Mouse (Mus musculus) left cerebral cortex, postnatal 10 days (tissue): ENCODE results near the gene Mcrip2. TPM values are rescaled to one million over a fixed set of nuclear protein-coding genes. Genes with fewer than 3 reads are reported as not detected.

ENCODE experiments used
- DNase-seq, 2 experiments: peaks; one replicate each; pipeline ENCODE4 v3.0.0; 2021 to 2022; ENCODE audit warnings: low spot score in 2 of 2, mixed read lengths in 1 of 2; ENCODE audit errors: extremely low spot score in 1 of 2
- intact Hi-C: fragments of 180-260 bp; cut with DNase I; formaldehyde crosslinking; loops from one replicate; pipeline ENCODE4 v1.15.1; 2025
- total RNA-seq, 2 experiments: library from RNA; stranded (reverse); gene quantifications; 2 replicates each; pipeline ENCODE4 v1.2.3; 2021

Mcrip2 gene
- total RNA-seq, 2 experiments from 2014 or later: 27.7 to 31.4 TPM

DNA sequence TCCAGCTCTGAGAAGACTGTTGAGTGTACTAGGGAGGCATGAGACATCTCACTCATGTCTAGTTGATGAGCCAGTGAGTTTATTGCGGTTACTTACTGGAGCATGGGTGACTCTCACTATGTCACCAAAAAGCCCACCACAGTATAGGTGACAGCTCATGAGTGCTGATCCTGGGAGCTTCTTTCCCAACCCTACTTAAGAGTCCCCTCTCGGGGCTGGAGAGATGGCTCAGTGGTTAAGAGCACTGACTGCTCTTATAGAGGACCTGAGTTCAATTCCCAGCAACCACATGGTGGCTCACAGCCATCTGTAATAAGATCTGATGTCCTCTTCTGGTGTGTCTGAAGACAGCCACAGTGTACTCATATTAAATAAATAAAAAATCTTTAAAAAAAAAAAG lies 1.4 kb upstream of the Mcrip2 start:
- DNase-seq: no peak
- intact Hi-C loops: no loop called here

DNA sequence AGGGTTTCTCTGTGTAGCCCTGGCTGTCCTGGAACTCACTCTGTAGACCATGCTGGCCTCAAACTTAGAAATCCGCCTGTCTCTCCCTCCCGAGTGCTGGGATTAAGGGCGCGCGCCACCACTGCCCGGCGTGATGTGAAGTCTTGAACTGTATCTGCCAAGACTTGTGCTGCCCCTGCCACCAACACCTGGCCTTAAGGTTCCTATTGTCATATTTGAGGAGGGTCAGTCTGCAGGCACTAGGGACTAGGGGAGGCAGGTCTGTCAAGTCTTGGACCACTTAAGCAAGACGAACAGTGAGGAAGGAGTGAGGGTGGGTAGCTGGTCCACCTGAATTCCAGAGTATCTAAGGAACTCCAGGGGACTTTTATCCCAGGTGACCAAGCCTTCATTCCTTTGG lies 934 bp upstream of the Mcrip2 start:
- intact Hi-C loops: no loop called here
- no peak for DNase-seq

DNA sequence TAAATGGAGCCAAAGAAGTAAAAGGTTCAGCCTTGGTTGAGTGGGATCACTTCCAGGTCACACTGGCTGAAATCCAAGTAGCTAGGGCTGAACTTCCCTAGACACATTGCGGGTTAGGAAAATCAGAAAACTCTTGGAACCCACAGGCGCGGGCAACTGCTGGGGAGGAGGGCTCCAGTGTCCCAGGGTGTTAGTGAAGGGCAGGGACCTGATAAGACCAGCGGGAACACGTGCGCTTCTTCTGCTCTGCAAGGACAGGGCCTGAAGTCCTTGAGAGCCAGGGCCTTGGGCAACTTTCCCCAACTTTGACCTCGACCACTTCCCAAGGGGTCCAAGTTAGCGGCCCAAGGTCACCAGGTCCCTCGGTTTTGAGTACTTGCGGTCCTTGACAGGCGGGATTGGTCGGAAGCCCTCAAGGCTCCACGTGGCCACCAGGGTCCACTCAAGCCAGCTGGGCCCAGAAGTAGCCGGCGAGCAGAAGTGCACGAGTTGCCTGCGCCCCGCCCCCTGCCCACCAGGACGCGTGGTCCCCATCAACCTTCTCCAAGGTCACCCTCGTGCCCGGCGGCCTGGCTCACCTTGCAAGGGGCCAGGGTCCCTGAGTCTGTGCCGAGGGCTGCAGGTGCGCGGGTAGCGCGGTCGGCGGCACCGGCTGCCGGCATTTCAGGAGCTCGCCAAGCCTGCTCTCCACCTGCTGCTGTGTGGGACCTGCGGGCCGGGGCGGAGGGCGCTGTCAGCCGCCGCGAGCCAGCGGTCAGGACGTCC lies 546 bp downstream of the Mcrip2 start:
- intact Hi-C loops: no loop called here
- DNase-seq: peak in 1 of 2 experiments; percentile 69

DNA sequence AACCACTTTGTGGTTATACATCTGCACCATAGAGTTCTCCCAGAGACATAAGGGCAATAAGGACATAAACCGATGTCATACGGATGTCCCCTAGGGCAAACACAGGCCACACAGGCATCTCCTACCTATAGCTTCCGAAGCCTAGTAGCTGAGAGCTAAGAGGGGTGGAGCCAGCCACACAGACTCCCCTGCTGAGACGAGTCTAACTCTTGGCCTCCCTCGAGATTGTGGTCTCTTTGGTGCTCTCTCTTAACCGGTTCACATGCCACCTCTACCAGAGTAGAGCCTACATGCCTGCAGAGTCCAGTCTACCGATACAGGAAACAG lies 1.1 kb downstream of the Mcrip2 start:
- DNase-seq: no peak
- intact Hi-C loops: no loop called here

DNA sequence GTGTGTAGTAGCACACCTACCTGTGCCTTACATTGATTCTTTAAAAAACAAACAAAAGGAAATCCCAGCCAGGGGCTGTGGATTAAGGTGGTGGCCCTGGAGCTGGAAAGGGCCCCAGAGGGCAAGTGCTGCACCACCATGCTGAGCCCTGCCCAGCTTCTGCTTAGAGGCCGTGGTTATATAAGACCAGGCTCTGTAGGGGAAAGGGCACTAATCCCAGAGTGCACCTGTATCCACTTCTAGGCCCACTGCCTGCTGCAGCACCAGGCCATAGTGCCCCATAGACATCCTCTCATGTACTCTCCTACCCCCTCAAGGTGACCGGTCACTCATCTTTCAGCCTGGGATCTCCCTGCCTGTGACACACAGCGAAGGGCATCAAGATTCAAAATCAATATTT lies 2.4 kb downstream of the Mcrip2 start:
- DNase-seq: no peak
- intact Hi-C loops: no loop called here

DNA sequence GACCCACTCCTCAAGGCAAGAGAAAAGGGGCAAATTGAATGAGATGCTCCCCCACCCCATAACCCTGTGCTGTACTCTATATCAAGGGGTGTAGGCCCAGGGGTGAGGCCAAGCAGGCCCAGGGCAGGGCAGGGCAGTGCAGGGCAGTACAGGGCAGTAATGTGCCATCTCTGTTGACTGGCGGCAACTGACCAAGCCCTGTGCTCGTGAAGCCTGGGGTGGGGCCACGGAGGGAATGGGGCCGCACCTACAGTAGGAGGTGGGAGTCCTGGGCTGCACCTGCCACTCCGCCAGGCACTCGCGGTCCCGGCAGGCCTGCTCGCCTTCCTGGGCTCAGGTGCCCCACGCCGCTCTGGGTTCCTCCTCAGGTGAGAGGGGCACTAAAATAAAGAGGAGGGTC lies 3.3 kb downstream of the Mcrip2 start:
- DNase-seq: no peak
- intact Hi-C loops: no loop called here

DNA sequence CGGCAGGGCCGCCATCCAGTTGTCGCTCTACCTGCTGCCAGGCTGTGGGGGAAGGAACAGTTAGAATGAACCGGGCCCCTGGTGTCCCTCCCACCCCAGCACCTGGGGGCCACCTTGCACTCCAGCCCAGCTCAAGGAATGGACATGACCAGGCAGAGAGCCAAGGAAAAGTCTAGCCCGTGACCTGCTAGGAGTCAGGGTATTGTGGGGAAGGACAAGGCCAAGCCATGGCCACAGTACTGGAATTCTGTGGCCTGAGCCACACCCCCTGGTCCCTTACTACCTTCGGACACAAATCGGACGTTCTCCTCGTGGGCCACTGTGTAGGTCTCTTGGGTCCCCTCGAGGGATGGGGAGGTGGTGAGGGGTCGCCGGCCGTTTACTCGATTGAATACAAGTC lies 4.3 kb downstream of the Mcrip2 start:
- intact Hi-C loops: no loop called here
- DNase-seq: no peak

DNA sequence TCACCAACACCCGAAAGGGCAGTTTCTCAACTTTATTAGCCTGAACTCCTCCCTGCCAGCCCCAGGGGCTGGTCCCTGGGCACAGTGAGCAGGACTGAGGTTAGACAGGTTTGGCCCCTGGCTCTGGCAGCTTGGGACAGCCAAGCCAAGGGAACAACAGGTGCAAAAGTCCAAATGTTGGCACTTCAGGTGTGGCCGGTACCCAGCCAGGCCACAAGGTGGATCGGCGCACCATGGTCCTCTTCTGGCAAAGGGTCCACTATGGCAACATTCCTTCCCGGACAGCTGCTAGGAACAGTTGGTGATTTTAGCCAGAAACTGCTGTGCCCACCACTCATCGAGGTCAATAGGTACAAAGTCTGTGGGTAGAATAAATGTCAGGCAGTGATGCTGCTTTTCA lies 4.9 kb downstream of the Mcrip2 start:
- no peak for DNase-seq
- intact Hi-C loops: no loop called here

DNA sequence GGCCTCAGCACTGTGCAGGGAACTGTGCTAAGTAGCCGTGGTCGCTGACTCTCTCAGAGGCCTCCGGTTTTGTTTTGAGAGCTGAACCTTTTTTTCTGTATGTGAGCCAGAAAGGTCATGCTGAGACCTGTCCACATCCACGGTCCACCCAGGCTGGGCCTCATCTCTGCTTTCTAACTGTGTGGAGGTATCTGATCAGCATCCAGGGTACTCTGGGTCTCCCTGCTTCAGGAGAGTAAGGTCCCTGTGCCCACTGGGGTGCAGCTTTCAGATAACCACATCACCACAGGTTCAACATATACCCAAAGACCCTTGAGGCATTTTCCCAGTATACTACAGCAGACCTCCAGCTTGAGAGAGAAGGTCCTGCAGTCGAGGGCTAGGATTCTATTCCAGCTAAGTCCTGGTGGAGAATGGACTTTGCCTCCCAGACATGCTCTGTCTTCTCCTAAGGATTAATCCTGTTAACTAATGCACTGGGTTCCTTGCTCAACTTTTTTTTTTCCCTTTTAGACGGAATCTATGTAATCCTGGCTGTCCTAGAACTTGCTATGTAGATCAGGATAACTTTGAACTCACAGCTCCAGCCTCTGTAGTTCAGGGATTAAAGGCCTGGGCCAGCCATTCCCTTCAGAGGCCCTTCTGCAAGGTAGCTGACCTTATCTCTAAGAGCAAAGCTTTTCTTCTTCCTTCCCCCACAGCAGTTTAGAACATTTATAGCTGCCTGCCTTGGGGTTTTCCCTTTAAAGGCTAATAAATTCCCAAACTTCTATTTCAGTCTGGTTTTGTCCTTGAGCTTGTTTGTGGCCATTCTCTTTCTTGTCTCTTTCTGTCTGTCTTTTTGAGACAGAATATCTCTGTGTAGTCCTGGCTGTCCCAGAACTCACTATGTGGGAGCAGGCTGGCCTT lies 6.6 kb downstream of the Mcrip2 start:
- intact Hi-C loops: no loop called here
- no peak for DNase-seq

DNA sequence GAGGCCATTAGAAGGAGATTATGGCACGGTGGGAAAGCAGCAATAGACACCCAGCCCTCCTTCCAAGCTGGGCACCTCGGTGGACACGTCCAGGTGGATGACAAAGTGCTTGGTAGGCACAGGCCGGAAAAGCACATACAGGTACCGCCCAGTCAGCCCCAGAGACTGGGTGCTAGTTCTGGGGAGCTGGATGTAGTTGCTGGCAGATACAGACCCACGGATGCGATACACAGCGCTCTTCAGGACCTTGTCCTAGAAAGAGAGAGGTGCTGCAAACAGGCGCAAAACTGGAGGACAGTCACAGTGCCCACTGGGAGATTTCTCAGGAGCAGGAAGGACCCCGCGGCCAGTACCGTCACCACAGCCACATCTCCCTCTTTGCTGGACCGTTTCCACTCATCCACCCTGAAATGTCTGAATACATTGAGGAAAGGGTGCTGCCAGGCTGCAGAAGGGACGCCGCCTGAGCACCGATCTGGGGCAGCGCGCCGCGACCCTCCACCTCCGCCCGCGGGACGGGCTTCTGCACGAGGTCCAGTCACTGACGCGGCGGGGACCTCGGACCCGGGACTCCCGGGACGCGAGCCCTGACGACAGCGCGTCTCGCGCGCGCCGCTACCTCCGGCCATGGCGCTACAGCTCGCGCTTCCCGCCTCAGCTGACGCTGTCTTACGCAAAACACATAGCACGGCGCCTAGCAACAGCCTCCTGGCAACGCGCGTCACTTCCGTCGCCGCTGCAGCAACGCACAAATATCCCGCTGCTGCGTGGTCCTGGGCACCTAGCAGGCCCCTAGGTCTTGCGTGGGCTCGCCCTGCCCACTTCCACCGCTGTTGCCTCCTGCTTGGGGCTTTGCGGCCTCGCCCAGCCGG lies 7.5 kb downstream of the Mcrip2 start, which contains the start of gene Wdr90:
Gene Wdr90, minus strand, starts transcription at position 670 of the 872 bp plus-strand sequence.
- peak; percentile 90 to 95 for DNase-seq
- intact Hi-C loops: no loop called here

DNA sequence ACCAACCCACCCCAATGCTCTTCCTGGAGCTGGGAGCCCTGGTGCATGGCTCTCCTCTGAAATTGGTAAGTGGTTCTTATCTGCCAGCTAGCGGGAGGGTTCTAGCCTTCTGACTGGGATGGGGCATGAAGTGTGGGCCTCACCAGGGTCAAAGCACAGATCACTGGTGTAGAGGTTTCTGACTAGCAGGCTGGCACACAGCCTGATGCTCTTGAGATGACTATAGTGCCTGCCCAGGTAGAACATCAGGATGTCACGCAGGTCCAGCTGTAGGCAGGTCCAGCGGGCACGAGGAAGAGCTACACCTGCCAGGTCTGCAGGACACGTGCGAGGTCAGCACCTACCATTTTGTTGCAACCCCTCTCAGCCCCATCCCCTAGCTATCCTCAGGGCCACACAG lies 8.3 kb downstream of the Mcrip2 start:
- no peak for DNase-seq
- intact Hi-C loops: no loop called here

DNA sequence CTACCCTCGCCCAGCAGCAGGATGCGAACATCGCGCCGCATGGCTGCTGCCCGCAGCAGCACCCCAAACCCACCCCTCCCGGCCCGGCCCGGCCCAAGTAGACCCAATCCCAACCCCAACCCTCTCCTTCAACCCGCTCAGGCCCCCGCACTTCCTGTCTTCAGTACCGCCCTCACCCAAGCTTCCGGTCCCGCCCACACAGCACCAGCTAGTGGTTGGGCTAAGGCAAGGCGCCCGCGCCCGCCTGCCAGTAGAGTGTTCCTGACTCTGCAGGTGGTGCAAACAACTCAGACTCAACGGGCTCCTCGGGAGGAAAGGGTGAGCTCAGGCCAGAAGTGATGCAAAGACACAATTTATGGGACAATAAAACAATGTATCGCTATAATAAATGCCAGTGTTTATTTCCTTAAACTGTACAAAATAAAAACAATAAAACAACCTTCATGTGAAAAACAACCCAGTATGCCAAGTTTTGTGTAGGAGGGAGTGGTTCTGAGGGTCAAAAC lies 24.1 kb downstream of the Mcrip2 start, which contains the start of gene Rhot2:
Gene Rhot2, minus strand, starts transcription at position 456 of the 506 bp plus-strand sequence.
- intact Hi-C loops: no loop called here
- DNase-seq: peak; percentile 93 to 98

DNA sequence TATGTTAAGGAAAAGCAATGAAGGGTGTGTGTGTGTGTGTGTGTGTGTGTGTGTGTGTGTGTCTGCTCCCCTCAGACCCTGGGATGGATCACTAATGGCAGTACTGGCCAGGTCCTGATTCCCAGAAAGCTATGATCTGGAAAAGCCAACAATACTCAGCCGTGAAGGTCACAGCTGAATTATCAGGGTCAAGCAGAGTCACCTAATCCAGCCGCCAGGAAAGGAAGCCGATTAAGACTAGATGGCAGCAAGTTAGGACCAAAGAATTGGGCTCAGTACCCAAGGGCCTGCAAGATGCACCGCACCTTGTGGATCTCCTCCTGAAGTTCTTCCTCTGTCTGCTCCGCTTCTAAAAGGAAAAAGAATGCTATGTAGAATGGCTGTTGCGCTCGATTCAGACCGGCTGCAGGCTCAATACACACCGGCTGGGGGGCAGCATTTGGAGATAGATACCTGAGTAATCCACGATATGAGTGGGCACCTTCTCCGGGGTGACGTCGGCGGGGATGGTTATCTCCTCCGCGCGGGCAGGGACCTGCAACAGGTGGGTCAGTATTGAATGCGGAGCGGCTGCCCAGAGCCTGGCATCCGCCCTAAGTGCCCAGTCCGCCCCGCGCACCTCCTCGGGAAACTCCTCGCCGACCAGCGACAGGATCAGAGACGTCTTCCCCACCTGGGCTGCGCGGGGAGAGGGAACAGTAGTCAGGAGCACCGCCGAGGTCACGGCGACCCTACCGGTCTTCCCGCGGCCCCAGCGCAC lies 24.7 kb downstream of the Mcrip2 start:
- intact Hi-C loops: no loop called here
- DNase-seq: no peak

DNA sequence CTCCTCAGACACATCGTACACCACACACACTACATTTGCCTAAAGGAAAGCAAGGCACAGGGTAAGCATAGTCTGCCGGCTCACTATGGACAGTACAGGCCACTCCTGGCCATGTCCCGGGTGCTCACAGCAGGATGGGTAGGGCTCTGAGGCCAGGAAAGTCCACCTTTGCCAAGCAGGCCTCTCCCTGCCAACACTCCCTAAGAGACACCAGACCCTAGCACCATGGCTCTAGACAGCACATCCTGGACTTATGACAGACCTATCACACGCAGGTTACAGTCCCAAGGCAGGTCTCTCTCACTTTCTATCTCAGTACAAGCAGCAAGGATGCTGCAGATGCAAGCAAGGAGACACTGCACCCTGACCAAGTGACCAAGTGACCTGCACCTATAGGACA lies 25.4 kb downstream of the Mcrip2 start:
- DNase-seq: no peak
- intact Hi-C loops: no loop called here

DNA sequence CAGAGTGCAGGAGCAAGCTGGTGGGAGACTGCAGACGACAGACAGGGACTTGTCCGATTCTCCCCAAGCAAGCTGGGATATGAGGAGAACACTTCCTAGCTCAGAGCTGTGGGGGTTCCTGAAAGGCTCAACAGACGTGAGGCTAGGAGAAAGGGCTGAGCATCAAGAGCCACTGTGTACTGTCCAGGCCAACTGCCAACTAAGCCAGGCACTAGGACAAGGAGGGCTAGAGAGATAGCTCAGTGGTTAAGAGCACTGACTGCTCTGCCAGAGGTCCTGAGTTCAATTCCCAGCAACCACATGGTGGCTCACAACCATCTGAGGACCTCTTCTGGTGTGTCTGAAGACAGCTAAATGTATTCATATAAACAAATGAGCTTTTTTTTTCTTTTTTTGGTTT lies 26.1 kb downstream of the Mcrip2 start:
- intact Hi-C loops: no loop called here
- no peak for DNase-seq

DNA sequence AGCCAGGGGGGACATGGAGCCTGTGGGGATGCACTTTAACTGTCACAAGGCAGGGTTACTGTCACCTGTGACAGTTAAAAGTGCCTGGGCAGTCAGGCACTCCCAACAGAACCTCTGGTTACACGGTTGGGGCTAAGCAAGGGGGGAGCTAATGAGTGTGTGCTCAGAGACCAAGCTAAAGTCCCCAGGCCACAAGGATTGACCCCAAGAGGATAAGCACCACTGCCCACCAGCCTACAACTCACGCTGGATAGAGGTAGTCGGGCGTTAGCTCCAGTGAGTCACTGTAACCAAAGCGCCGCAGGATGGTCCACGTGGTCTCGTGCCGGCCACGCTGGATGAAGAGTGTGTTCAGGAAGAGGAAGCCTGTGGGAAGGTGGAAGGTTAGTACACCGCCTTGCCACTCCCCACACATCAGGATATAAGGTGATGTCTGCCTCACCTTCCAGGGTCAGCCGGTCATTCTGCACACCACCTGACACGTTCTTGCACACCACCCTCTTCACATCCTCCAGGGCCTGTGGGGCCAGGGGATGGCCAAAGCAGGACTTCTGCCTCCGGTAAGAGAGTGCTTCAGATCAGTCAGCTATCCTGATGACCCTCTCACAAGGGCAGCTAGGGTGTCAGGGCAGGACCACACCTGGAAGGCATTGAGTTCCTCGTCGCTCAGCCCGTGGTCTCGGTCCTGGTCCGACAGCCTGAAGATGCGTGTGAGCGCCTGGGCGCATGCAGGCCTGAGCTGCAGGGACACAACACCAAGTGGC lies 27.3 kb downstream of the Mcrip2 start, which contains the start of gene Gm20683:
Gene Gm20683, minus strand, starts transcription at position 647 of the 764 bp plus-strand sequence.
- no peak for DNase-seq
- intact Hi-C loops: no loop called here

DNA sequence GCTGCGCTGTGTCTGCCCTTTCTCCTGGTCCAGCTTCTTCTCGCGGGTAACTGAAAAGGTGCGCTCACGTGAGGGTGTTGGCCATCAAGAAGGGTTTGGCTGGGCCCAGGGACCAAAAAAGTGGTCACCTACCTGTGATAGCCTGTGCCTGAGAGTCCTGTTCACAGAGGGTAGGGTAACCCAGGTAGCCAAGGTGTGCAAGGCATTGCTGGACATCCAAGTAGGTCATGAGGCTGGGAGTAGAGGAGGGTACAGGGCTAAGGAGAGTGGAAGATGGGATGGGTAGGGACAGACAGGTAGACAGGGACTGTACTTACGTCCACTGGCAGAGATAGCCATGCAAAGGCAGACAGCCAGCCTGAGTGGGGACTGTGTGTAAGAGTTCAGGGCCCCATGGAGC lies 28.0 kb downstream of the Mcrip2 start:
- DNase-seq: no peak
- intact Hi-C loops: no loop called here
